ENCODE assay signal across 31 mouse cellular contexts in genomic region chr1:178691679-178692078, GRCm38 (mm10).
"Had no signal": no experiment of that assay in that cellular context is flagged by ENCODE, and none has a peak within 500 bp of the region (broad histone marks: within the 10 kb centered on the region; RNA-seq: fewer than 3 reads in every experiment).

No protein-coding gene starts in this region.

- H3K9ac ChIP-seq: limb, embryonic 12.5 days; limb, embryonic 13.5 days; limb, embryonic 15.5 days; liver, embryonic 12.5 days; liver, embryonic 13.5 days; liver, embryonic 14.5 days; liver, embryonic 15.5 days; liver, postnatal 0 days; lung, embryonic 14.5 days; lung, embryonic 15.5 days; midbrain, embryonic 12.5 days; midbrain, embryonic 13.5 days; midbrain, embryonic 15.5 days had no signal

- H3K36me3 ChIP-seq: limb, embryonic 12.5 days; limb, embryonic 13.5 days; limb, embryonic 15.5 days; liver, embryonic 12.5 days; liver, embryonic 13.5 days; liver, embryonic 15.5 days; lung, embryonic 15.5 days; midbrain, embryonic 10.5 days; midbrain, embryonic 12.5 days; midbrain, embryonic 13.5 days; midbrain, embryonic 15.5 days had no signal

- ATAC-seq: liver, embryonic 12.5 days; liver, postnatal 0 days; lung, postnatal 0 days; midbrain, embryonic 13.5 days; midbrain, embryonic 15.5 days; midbrain, embryonic 16.5 days had no signal

- DNase-seq: left cerebral cortex, postnatal 4 days; liver; liver, embryonic 13.5 days; liver, postnatal 0 days; lung, adult 18-20 months; lung, adult 2 months; lung, embryonic 14.5 days; lung, postnatal 10 days; lung, postnatal 14 days; lung, postnatal 36 days; lung, postnatal 4 days; midbrain, embryonic 14.5 days had no signal

- H3K27ac ChIP-seq: limb, embryonic 10.5 days; limb, embryonic 12.5 days; limb, embryonic 13.5 days; limb, embryonic 15.5 days; liver, embryonic 12.5 days; liver, embryonic 13.5 days; liver, embryonic 14.5 days; liver, embryonic 15.5 days; lung, embryonic 15.5 days; macrophage; midbrain, embryonic 10.5 days; midbrain, embryonic 12.5 days; midbrain, embryonic 13.5 days; midbrain, embryonic 15.5 days had no signal

- H3K9me3 ChIP-seq: limb, embryonic 10.5 days; limb, embryonic 12.5 days; limb, embryonic 13.5 days; limb, embryonic 15.5 days; liver, embryonic 12.5 days; liver, embryonic 13.5 days; liver, embryonic 15.5 days; lung, embryonic 15.5 days; megakaryocyte, embryonic 14.5 days; midbrain, embryonic 10.5 days; midbrain, embryonic 12.5 days; midbrain, embryonic 13.5 days; midbrain, embryonic 15.5 days had no signal

- H3K4me2 ChIP-seq: limb, embryonic 12.5 days; limb, embryonic 13.5 days; limb, embryonic 15.5 days; liver, embryonic 11.5 days; liver, embryonic 12.5 days; liver, embryonic 13.5 days; liver, embryonic 15.5 days; lung, embryonic 14.5 days; lung, embryonic 15.5 days; midbrain, embryonic 11.5 days; midbrain, embryonic 12.5 days; midbrain, embryonic 13.5 days; midbrain, embryonic 15.5 days had no signal

- H3K4me1 ChIP-seq: limb, embryonic 15.5 days; liver, embryonic 12.5 days; liver, embryonic 13.5 days; liver, embryonic 15.5 days; lung, embryonic 15.5 days; megakaryocyte, embryonic 14.5 days; midbrain, embryonic 15.5 days had no signal

- H3K27me3 ChIP-seq: limb, embryonic 12.5 days; liver, embryonic 13.5 days; liver, embryonic 15.5 days; lung, embryonic 15.5 days; megakaryocyte, embryonic 14.5 days; midbrain, embryonic 12.5 days; midbrain, embryonic 15.5 days had no signal

- H3K4me3 ChIP-seq: limb, embryonic 10.5 days; limb, embryonic 12.5 days; limb, embryonic 13.5 days; limb, embryonic 15.5 days; liver, embryonic 12.5 days; liver, embryonic 13.5 days; liver, embryonic 15.5 days; lung, embryonic 15.5 days; megakaryocyte, embryonic 14.5 days; midbrain, embryonic 10.5 days; midbrain, embryonic 12.5 days; midbrain, embryonic 13.5 days; midbrain, embryonic 15.5 days; myocyte had no signal
